Mouse (Mus musculus) skeletal muscle tissue, adult 2 months (tissue): ENCODE measurements around the gene Pnkd.
A peak's percentile ranks its signal among the peaks of the same experiment; 100 is the strongest.
"Not testable (repeated sequence)": the region's sequence is repeated elsewhere in the genome, so short reads cannot be mapped to it uniquely, and the experiment has no call there.

ENCODE experiments used
- DNase-seq: peaks from one replicate; pipeline ENCODE4 v3.0.0-alpha.2; 2012; ENCODE audit warnings: low read depth, low spot score

The Pnkd gene

DNA sequence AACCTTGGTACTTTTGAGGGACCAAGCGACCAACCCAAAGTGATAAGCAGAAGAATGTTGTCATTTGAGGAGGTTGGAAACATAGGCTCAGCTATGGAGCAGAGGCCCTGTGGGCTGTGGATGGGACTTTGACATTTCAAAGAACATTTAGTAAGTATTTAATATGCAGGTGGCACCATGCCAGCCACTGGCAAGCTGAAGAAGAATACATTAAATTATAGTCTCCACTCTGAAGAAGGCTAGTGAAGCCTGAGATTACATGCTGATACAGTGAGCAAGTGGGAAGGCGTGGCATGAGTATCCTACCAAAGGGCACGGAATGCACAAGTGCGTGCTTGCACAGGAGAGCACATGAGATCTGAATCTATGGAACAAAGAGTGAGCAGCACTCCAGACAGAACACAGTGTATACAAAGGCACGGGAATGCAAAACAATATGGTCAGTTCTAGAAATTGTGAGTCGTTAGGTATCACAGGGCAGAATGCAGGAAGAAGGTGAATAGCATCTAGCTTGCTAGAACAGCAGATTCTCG is 45.2 kb downstream of the Pnkd start:
- DNase-seq, result no peak

- no peak for DNase-seq
These were observed 46.4 kb downstream of the Pnkd start for GRCm38 (mm10) chr1:74331046-74331681.

- DNase-seq, result peak; percentile 96
These were observed 47.6 kb downstream of the Pnkd start for GRCm38 (mm10) chr1:74332241-74332763.

DNA sequence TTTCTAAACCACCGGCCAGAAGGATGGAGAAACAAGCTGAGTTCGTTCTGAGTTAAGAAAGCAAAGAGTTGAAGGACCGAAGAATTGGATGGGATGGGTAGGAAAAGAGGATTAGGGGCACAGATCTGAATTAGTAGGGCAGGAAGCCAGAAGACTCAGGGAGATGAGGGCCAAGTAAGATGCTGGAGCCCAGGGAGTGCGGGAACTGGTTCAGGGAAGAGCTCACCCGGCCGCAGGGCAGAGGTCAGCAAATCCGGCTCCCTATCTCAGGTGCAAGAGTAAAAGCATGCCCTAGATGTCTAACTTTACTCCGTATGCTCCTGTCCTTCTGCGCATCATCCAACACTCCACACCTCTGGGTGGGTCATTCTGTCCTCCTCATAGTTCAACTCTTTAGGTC is 48.2 kb downstream of the Pnkd start:
- DNase-seq, result no peak

GRCm38 (mm10) chr1:74334607-74335006 is 49.9 kb downstream of the Pnkd start:
- no peak for DNase-seq

DNA sequence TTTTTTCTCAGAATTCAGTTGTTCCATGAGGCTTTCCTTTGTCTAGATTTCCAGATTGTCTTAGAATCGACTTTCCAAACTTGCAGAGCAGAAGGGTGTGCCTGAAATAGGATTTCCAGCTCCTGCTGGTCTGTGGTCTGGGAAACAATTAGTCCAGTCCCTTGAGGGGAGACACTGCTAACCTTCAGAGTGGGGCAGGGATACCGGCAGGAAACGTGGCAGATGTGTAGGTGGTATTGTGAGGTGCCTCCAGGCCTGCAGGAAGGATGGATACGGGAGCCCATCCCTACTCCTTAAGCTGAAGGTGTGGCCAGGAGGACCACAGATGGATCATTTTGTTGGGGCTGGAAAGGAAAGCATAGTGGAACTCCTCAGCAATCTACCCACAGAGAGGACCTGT is 50.3 kb downstream of the Pnkd start:
- no peak for DNase-seq

- DNase-seq, result peak; percentile 50
These were observed 50.9 kb downstream of the Pnkd start for GRCm38 (mm10) chr1:74335436-74336170.

DNA sequence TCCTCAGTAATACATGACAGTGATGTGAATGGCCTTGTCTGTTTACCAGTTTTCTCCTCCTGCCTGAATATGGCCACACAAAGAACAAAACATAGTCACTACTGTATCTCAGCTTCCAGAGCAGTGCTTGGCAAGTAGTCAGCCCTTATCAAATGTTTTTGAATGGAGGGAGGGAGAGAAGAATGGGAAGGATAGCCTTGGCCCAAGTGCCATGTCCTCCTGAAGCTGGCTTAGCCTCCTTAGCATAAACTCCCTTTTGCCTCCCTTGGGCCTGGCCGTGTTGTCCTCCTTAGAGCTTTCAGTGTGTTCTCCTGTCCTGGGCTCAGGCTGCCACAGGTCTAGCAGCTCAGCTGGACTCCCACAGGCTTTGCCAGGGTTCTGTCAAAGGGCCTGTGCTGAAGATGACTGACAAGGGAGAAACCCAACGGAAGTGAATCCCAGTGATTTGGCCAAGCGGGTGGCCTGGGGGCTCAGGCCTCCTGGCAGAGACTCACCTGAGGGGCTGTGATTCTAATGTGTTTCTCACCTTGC is 52.6 kb downstream of the Pnkd start:
- no peak for DNase-seq

DNA sequence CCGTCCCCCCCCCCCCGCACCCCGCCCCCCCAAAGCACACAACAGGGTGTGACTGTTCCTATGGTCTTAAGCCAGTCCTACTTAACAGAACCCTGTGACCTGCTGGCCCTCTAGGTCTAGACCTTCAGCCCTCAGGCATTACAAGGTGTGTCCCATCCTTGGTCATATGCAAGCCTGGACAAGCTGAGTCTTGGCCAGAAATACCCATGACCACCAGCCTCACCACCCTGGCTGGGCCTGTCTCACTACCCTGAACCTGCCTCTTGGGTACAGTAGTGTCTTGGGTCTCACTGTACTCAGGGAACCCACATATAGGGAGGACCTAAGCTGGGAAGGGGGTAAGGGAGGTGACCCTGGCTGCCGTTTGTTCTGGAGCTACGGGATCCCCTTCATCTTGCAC is 53.3 kb downstream of the Pnkd start:
- DNase-seq, result no peak

GRCm38 (mm10) chr1:74338626-74339025 is 53.9 kb downstream of the Pnkd start:
- DNase-seq, result no peak

DNA sequence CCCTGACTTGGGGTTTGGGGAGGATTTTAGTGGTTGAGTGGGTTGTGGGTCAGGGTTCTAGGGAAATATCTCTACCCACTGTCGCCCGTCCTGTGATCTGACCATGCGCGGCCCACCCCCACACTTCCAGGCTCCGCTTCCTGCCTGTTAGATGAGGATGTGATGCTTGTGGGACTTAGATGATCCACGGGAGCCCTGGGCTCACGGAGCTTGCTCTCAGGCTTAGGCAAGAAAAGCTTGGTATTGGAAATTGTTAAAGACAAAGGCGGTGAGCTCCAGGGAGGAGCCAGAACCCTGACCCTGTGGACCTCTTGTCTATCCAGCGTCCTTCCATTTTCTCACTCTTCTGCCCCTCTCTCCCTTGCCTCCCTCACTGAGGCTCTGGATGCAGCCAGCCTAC is 55.2 kb downstream of the Pnkd start:
- DNase-seq, result no peak

DNA sequence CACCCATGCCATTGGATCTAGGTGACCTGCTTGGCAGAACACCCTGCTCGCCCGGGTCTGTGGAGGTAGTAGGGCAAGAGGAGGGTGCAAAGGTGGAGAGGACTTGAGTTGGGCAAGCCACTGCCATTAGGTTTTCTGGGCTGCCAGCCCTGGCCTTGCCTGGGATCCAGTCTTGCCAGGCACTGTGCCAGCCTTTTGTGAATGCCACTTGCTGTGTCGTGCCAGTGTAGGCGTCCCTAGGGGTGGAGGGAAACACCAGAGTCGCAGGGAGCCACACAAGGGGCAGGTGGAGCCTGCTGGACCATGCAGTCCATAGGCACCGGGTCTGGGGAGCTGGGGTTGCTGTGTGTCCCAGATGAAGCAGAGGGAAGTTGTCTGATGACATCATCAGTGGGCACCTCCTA is 55.6 kb downstream of the Pnkd start:
- DNase-seq, result peak; percentile 87

GRCm38 (mm10) chr1:74340992-74341391 is 56.3 kb downstream of the Pnkd start:
- DNase-seq, result not testable (repeated sequence)

GRCm38 (mm10) chr1:74341898-74342297 is 57.2 kb downstream of the Pnkd start:
- no peak for DNase-seq

DNA sequence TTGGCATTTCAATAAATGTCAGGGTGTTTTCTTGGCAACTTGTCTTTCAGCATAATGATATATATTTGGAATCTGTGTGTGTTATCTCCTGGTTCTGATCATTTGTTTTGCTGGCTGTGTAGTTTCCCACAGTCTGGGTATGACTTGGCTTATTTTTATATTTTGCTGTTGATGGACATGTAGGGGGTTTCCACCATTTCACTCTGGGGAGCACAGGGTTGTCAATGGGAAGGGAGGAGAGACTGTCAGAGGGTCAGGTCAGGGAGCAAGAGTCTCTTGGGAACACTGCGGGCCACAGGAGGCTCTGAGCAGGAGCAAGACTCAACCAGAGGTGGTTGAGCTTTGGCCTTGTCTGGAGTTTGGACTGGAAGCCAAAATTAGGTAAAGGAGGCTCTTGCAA is 57.6 kb downstream of the Pnkd start:
- no peak for DNase-seq

- no peak for DNase-seq
These were observed 58.4 kb downstream of the Pnkd start for GRCm38 (mm10) chr1:74343161-74343560.

DNA sequence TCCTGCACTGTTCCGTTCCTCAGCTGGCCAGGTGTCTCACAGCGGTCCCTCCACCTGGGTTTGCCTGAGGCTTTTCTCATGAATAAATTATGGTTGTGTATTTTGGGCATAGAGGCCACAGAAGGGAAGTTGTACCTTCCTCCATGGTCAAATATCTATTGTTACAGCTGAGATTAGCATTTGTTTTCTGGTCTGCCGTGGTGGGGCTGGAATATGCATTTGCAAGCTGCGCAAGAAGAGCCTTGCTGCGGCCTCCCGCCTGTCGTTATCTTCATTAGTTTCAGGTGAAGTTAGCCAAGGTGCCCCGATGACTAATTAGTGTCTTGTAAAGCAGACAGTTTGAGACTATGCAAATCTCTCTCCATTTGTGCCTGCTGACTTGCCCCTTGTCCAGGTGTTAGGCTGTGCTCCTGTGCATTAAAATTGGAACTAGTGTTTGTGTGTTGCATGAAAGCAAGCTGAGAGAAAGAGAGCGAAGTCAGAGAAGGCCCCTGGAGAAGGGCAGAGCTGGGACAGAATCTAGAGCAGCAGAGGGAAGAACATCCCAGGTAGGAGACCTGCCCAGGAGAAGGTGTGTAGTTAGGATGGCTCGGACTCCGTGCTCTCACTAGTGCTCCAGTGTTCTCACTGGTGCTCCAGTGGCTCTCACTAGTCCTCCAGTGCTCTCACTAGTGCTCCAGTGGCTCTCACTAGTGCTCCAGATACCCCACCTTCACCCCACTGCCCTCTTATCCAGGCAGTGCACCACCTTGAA is 59.6 kb downstream of the Pnkd start:
- no peak for DNase-seq

DNA sequence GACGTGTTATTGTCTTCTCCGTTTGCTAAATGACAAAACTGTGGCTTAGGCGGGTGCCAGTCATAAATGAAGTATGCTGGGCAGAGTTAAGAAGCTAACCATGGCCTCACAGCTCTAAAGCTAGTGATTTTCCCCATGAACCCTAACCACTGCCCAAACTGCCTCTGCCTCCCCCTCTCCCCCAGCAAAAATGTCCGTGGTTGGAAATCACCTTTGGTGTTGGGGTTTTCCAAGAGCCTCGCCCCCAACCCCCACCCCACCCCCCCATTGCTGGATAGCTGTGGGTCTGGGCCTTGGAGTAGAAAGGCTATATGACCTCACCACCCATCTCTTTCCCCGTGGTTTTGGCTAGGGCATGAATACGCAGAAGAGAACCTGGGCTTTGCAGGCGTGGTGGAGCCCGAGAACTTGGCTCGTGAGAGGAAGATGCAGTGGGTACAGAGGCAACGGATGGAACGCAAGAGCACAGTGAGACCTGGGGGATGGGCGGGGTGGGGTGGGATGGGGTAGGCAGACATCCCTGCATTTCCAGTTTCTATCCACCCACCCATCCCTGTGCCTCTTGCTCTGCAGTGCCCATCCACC is 66.5 kb downstream of the Pnkd start:
- DNase-seq, result no peak

DNA sequence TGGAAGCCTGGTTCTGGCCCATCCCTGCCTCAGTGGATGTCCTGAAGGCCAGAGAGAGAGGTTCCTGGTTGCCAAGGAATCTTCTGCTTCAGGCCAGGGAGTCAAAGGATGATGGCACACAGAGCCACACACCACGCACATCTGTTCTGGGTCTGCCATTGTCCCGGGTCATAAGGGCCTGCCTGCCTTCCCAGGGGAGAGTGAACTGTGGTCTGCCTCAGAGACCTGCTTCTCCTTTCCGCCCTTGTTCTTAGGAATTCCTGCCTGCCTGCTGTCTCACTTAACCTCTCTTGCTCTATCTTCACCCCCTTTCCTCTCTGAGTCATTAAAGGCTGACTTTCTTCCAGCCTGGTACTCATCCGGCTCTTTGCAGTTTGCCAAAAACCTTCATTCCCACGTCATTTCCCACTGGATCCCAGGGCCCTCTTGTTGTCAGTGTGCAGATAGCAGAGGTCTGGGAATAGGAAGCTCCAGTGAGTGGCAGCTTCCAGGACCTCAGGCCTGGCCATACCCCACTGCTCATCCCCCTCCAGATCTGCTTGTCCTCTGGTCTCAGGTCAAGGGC is 67.9 kb downstream of the Pnkd start:
- DNase-seq, result no peak

GRCm38 (mm10) chr1:74353453-74354229 is 68.9 kb downstream of the Pnkd start:
- DNase-seq, result no peak
